Mouse (Mus musculus) adrenal gland (tissue): ENCODE results near the gene Casp9.

ENCODE experiments used
- intact Hi-C: fragments of 180-260 bp; cut with DNase I; formaldehyde crosslinking; loops from one replicate; pipeline ENCODE4 v1.15.1; 2025

Gene Casp9

DNA sequence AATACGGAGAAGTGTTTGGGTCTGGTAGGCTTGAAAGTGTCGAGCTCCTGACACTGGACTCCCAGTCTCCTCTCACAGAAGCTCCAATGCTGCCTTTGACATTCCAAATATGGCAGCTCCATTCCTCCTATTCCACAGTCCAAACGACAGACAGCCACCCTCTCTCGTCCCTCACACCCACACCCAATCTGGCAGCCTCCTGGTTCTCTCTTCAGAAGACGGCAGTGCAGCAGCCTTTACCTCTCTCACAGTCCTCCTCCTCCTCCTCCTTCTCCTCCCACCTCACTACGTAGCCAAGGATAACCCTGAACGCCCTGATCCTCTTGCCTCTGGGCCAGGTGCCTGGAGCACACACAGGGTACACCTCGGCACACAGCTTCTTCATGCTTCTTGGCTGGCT, 13.6 kb upstream of the Casp9 start:
- intact Hi-C loops, result no loop called here

DNA sequence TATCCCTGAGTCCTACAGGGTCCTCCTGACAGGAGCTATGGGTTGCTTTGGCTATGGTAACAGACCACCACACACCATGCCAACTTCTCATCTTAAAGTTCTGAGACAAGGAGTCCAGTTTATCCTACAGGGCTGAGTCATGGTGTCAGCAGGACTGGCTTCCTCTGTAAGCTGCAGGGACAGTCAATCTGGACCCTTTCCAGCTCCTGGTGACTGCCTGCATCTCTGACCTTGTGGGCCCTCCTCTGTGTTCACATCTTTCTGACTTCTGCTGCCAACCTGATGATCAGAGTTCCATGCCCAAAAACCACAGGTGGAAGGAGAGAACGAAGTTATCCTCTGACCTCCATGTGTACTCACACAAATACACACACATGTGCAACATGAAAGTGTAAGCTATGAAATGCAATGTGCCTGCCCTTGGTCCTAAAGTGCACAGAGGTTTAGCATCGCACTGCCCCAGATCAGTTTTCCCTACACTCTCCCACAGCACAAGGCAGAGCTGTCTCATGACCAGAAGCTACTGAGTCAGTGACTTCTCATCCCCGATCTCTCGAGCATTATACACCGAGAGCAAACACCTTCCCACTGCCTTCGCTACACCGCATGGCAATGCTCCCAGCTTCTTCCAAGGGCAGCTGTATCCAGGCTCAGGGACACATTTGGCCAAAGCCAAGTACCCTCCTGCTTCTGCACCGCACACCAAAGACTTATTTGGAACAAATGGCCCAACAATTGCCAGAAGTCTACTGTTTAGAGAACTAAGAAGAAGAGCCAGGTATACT, 12.0 kb upstream of the Casp9 start:
- intact Hi-C loops, result no loop called here

DNA sequence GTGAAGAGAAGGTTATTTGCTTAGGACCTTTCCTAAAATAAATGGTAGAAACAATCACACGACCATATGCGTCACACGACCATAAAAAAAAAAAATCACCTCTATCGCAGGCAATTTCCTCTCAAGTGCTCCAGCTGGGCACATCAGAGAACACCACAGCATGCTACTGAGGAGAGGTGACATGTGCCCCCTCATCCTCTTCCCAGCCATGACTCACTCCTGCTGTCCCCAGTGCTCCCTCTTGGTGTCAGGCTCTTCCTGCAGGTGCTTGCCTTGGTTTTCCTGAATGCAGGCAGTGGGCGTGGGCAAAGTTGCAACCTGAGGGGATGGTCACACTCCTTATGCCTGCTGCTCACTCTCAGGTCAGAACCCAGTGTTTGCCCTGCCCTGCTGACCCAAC, 8.6 kb upstream of the Casp9 start:
- intact Hi-C loops, result no loop called here

DNA sequence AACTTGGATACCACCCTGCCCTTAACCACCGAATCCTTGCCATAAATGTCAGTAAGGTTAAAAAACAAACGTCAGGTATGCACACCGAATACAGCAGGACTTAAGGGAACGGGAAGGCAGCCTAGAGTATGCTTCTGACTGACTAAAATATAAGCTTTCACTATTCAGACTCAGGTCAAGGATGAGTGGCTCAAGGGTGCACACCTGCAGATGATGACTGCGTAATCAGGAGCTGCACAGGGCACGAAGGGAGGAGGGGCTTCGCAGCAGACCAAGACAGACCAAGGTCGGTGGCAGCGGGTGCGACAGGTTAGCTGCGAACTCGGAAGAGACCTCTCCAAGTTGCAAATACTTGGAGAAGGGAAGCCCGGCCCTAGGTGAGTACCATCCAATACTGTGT, 7.3 kb upstream of the Casp9 start:
- intact Hi-C loops, result no loop called here

DNA sequence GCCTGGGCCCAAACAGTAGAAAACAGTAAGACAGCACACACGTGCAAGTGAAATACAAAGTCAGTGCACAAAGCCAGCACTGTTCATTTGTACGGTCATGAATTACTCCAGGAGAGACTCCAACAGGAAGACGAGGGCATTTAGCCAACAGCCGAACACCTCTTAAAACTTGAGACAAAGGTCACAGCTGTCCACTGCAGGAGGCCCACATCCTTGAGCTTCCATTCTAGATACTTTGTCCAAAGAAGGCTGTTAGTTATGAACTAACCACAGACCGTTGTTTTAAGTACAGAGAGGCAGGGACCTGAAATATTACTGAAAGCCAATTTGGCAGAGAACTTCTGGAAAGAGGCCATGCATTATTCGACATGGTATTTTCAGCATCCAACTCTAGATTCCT, 6.4 kb upstream of the Casp9 start:
- intact Hi-C loops, result no loop called here

DNA sequence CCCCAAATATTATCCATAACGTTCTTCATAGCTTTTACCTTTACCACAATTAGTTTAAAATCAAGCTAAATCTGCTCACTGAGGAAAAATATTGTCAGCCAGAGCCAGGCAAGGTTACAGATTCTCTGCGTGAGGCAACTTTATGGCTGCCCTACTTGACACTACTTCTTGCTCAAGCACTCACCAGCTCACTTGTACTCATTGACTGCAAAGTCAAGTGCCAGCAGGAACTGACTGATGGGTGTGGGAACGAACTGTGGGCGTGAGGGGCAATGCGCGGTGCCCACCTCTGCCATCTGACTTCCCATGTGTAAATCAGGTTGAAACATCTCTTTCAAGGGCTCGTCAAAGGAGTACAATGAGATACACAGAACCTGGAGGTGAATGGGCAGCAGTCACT, 6.0 kb upstream of the Casp9 start:
- intact Hi-C loops, result no loop called here

DNA sequence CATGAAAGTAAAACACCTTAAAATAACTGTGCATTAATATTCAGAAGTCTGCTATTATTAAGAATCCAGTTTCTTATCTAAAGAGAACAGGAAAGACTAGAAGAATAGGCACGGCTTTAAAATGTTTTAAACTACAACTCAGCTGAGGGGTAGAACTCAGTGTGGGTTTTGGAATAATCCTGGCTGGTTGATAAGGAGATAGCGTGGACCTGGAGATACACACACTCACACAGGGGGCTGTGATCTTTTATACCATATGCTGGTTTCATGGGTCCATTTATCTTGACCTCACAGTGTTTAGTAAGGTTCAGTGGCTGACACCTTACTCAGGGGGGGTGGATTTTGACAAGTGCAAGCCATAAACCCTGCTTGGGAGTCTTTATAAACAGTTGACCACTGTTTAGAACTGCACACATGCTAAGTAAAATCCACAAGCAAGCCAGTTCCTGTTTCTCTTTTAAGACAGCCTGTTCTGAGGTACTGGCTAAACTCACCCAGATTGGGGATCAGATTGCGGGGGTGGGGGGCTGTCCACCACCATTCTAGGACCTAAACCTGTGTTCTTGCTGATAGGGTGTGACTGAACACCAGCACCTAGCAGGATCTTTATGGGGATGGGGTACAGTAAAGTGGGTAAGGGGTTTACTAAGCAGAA, 3.7 kb upstream of the Casp9 start:
- intact Hi-C loops, result no loop called here

DNA sequence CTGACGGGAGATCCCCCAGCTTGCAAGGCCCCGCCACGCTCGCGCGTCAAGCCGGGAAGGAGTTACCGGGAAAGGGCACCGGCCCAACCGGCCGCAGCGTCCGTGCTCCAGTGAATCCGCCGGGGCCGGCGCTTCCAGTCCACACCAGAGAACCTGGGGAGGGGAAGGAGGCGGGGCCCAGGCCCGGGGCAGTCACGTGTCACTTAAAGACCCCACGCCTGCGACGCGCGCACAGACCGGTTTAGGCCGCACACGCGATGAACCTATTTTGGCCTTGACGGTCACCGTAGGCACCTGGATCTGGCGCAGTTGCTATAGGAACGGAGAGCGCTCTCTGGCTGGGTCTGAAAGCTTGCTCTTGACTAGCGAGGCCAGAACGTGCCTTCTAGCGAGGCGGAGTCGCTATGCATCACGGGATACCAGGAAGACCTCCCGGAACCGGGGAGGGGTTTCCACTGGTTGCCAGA, 2.9 kb upstream of the Casp9 start, which contains the start of gene Dnajc16:
Gene Dnajc16 (minus strand): TSS at position 408 of the 467 bp plus-strand sequence.
- intact Hi-C loops, result no loop called here

DNA sequence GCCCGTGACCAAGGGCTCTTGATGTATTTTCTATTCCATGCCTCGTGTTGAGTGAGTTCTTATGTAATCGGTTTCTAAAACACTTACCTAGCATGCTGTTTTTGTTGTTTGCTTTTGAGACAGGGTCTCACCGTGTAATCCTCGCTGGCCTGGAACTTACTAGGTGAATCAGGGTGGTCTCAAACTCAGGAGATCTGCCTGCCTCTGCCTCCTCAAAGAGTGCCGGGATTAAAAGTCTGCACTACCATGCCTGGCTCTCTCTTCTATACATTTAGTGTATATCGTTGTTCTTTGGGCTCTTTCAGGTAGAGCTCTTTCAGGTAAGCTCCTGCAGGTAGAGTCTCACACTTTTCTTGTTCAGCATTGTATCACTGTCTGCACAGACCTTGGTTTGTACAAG, 1.9 kb upstream of the Casp9 start:
- intact Hi-C loops, result no loop called here

DNA sequence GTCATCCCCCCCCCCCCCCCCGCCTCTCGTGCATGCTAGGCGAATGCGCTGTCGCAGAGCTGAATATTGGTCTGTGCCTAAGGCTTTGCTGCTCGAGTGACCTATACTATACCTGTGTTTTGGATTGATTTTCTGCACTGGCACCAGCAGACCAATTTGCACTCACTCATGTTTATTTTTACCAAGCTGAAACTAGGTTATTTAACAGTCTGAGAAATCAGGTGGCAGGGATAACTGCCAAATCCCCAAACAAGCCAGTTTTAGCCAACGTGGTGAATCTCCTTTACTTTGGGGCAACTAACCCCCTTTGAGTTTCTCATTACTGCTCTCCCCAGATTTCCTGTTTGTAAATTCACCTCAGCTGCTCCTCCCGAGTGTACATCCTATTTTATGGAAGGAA, 1.5 kb upstream of the Casp9 start:
- intact Hi-C loops, result no loop called here

DNA sequence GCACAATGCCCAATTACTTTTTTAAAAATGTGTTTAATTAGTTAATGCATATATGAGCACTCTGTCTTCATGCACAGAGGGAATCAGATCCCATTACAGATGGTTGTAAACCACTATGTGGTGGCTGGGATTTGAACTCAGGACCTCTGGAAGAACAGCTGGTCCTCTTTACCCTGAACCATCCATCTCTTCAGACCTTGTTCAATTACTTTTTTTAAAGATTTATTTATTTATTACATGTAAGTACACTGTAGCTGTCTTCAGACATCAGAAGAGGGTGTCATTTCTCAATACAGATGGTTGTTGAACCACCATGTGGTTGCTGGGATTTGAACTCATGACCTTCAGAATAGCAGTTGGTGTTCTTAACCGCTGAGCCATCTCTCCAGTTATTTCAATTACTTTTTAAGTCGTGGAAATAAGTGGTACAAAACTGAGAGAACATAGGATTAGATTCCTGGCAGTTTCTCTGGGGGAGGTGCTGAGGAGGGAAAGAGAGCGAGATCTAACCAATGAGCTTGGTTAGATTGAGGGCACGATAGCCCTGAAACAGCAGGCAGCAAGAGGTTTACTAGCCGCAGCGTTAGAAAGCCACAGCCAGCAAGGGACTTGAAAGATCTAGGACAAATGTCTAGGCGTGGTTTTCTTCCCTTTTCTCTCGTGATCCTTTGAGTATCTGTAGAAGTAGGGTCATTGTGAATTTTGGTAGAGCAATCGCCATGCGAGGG, 694 bp upstream of the Casp9 start:
- intact Hi-C loops, result no loop called here

DNA sequence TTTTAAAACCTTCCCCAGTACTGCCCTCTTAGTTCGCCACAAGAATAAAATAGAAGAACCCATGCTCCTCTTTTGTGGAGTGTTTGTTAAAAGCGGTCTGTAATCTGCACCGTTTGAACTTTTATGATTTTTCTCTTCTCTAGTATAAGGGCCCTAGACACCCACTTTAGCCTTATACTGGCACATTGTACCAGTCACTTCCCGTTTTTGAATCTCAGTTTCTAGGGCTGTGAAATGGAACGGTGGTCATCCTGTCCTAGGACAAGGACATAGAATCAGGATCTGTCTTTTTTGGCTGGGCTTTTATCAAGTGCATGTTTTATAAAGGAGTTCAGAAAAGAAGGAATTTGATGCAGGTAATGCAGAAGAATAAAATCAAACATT, 732 bp downstream of the Casp9 start:
- intact Hi-C loops, result no loop called here

DNA sequence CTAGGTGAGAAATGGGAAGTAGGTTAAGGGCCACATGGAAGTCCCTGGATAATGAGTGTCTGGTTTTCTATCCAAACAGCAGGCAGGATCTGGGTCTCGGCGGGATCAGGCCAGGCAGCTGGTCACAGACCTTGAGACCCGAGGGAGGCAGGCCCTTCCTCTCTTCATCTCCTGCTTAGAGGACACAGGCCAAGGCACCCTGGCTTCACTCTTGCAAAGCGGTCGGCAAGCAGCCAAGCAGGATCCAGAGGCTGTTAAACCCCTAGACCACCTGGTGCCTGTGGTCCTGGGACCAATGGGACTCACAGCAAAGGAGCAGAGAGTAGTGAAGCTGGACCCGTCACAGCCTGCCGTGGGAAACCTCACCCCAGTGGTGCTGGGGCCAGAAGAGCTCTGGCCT, 2.9 kb downstream of the Casp9 start:
- intact Hi-C loops, result no loop called here

DNA sequence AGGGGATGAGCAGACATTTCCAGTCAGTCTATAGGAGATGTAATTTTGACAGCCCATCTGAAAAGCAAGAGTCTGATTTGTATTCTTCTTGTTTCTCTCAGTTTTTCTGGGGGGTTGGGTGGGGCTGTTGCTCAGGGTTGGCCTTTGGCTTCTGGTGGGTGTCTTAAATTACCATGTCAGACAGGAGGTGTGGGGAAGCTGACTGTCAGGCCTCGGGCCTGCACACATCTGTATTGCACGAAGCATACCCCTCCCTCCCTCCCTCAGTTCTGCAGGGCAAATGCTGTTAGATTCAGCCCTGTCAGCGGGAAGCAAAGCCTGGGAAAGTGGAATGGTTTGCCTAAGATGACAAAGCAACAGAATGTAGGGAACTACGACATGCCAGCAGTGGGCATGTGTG, 3.5 kb downstream of the Casp9 start:
- intact Hi-C loops, result no loop called here

DNA sequence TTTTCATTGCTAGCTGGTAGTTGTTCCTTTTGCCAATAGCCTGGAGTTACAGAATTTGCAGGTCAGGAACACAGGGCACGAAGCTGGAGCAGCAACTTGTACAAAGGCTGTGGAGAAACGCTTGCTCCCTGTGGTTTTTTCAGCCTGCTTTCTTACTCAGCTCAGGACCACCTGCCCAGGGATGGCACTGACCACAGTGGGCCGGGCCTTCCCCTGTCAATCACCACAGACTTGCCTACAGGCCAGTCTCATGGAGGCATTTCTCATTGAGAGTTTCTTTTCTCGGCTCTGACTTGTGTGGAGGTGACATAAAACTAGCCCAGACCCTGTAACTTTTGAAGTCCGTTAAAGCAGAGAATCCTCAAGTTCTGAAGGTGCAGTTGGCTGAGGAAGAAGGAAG, 4.1 kb downstream of the Casp9 start:
- intact Hi-C loops, result no loop called here

DNA sequence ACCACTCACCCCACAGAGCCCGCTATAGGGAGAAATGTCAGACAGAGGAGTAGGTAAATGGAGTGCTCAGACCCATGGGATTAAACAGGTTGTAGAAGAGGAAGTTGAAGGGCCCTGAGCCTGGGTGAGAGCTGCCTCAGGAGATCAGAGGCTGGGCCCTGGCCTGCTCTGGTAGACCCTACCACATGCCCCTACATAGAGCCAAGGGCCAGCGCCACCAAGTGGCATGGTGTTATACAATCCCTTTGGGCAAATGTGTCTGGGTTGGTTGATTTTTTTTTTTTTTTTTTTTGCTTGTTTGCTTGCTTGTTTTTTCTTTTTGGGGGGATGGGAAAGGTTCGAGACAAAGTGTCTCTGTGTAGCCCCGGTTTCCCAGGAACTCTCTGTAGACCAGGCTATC, 10.7 kb downstream of the Casp9 start:
- intact Hi-C loops, result no loop called here

DNA sequence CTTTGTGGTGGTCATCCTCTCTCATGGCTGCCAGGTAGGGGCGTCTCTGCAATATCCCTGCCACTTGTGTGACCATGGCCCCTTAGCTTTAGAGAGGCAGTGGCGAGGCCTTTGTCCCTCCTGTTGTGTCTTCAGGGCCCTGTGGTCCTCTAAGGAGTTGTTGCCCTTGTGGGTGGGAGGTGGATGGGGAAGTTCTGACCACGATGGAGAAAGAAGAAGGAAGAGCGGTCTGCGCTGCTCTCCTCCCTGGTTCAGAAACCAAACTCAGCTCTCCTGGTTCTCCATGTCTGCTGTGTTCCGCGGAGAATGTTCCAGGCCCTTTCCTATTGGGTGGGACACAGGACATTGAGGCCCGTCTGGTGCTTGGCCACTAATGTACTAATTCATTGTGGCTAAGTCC, 12.5 kb downstream of the Casp9 start:
- intact Hi-C loops, result loop anchor here (5.0 kb wide), 1 partner anchor 46 kb away; no protein-coding TSS in a partner anchor

DNA sequence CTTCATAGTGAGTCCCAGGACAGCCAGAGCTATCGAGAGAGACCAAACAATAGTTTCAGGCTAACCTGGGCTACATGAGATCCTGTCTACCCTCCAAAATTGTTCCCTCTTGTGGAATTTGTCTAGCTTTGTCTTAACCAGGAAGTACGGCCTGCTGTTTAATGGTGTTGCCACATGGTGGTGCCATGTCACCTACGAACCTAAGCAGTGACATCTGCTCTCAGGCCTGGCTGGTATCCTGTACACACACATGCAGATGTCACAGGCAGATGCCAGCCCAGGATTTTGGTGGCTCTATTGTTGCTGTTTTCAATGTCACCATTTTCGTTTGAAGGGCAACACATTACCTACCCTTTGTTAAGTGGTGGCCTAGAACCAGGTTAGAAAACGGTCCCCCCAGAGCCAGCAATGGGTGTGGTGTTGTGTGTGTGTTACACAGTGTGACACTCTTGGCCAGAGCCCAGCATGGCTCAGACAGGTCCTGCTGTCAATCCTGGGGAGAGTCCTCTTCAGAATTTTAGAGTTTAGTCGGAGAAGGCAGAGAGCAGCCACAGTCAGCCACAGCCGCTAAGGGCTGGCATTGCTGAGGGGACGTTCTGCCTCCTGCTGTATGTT, 16.5 kb downstream of the Casp9 start:
- intact Hi-C loops, result loop anchor here (5.0 kb wide), 1 partner anchor 42 kb away; no protein-coding TSS in a partner anchor

DNA sequence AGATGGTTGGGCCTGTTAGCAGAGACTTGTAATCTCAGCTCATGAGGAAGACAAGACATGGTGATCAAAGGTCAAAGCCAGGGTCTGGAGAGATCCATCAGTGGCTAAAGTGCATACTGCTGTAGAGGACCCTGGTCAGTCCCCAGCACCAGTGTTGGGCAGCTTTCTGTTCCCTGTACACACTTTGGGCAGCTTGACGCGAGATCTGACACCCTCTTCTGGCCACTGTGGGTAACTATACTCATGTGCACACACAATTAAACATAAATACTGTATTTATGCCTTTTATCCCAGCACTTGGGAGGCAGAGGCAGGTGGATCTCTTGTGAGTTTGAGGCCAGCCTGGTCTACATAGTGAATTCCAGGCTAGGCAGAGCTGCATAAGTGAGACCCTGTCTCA, 17.6 kb downstream of the Casp9 start:
- intact Hi-C loops, result no loop called here

DNA sequence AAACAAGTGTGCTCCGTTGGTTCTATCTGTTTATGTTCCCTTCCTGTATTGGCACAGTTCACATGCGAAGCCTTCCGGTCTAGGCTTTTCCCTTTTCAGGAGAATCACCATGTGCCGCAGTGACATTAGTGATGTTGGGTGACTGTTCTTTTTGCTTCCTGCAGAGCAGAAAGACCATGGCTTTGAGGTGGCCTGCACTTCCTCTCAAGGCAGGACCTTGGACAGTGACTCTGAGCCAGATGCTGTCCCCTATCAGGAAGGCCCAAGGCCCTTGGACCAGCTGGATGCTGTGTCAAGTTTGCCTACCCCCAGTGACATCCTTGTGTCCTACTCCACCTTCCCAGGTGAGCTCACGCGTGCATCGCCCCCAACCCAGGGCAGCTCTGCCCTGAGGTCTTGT, 18.0 kb downstream of the Casp9 start:
- intact Hi-C loops, result no loop called here

DNA sequence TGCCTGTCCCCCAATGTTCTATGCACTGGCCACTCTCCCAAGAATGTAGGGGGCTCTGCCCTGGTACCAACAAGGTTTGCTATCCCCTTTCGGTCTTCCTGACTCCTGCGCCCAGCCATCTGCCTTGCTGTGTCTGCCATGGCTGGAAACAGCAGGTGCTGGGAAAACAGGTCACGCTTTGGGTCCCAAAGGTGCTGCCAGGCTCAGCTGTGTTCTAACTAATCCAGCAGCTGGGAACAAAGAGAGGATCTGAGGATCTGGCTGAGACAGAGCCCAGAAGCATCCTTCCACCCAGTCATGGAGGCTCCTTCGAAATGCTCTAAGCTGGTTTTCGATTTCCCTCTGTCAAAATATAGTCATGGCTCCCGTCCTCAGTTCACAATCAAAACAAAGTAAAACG, 22.9 kb downstream of the Casp9 start:
- intact Hi-C loops, result no loop called here
